In genomic region chr7:27166229-27166613, GRCm38 (mm10) we compare ENCODE assay signal across 8 mouse cellular contexts. TPM values are rescaled to one million over a fixed set of nuclear protein-coding genes. Genes with fewer than 3 reads are reported as not detected.
A peak's percentile ranks its signal among the peaks of the same experiment; 100 is the strongest.
DNase-seq lines count a peak whose midpoint lies in the region; ATAC-seq and TF ChIP-seq lines count a peak whose summit lies in the region.

No protein-coding gene starts in this region.

- no peaks in the 10 kb centered on the region for H3K9me3 ChIP-seq in forebrain, postnatal 0 days (ENCODE audit: low read length)

- peaks cover 40% of the 10 kb centered on the region for H3K4me1 ChIP-seq in cerebellum, adult 2 months (ENCODE audit: control insufficient read depth, insufficient read depth, low read length)
- H3K4me1 ChIP-seq in forebrain, postnatal 0 days (ENCODE audit: insufficient read depth): peaks cover 24% of the 10 kb centered on the region

- peak overlapping the region; percentile 92 for H3K9ac ChIP-seq in forebrain, postnatal 0 days

- no peak for TF ChIP-seq CTCF in Patski (IDR thresholded peaks at IDR 0.05)
- no peak for TF ChIP-seq CTCF in cerebellum, adult 2 months (IDR thresholded peaks at IDR 0.05; ENCODE audit: borderline replicate concordance, insufficient read depth, low read depth, low read length)
- no peak for TF ChIP-seq CTCF in forebrain, postnatal 0 days (IDR thresholded peaks at IDR 0.05; ENCODE audit: low read depth)

- H3K4me2 ChIP-seq in forebrain, postnatal 0 days (ENCODE audit: low read depth): peak overlapping the region; percentile 75

- 2% methylated on average over 41 of the region's 43 CpGs for WGBS in cerebellum, adult 2 months
- under 1% methylated on average over 27 of the region's 43 CpGs for WGBS in forebrain, postnatal 0 days

- CTCF ChIA-PET in Patski (lab: Charles Lee): no interaction called here

- POLR2A ChIA-PET in Patski (lab: Charles Lee): interaction anchor here (1.3 to 1.7 kb wide), 2 partner anchors 13 to 59 kb away, joined by 5 to 6 read pairs; no protein-coding TSS in a partner anchor

- peak; percentile 44 for ATAC-seq in Patski
- ATAC-seq in forebrain, postnatal 0 days: peak; percentile 69
- ATAC-seq in hematopoietic stem cell, adult 5-6 weeks (replicated peaks in 1 of 2; ENCODE audit: insufficient read depth in 1 of 2, low FRiP score in 2 of 2, low TSS enrichment in 1 of 2, low read depth in 1 of 2, poor library complexity in 2 of 2, severe bottlenecking in 2 of 2): peak; percentile 48 to 54

- in situ Hi-C loops in Patski (cut with MboI; ENCODE audit: low pct_unique_long_range_greater_than_20kb): no loop called here

- peaks cover 18% of the 10 kb centered on the region for H3K36me3 ChIP-seq in forebrain, postnatal 0 days (ENCODE audit: insufficient read depth)

- no peak for DNase-seq in Patski (ENCODE audit: low read depth, low spot score)
- peak in 1 of 2 experiments; percentile 80 for DNase-seq in cerebellum, adult 2 months
- DNase-seq in forebrain, postnatal 0 days: peak; percentile 87
- peak; percentile 77 to 80 for DNase-seq in layer of hippocampus, postnatal 14 days (ENCODE audit: low spot score in 2 of 2)
- DNase-seq in lung, postnatal 36 days: peak; percentile 91
- peak; percentile 79 for DNase-seq in right cerebral cortex, postnatal 14 days
- peak; percentile 71 to 84 for DNase-seq in urinary bladder, postnatal 36 days (ENCODE audit: low spot score in 2 of 2)

- peak overlapping the region; percentile 97 for H3K27ac ChIP-seq in cerebellum, adult 2 months (ENCODE audit: insufficient read depth, low read length)
- peak overlapping the region; percentile 97 for H3K27ac ChIP-seq in forebrain, postnatal 0 days (ENCODE audit: low read depth, low read length)

- peak overlapping the region; percentile 95 for H3K4me3 ChIP-seq in cerebellum, adult 2 months (replicated peaks; ENCODE audit: insufficient read depth, low read depth, low read length)
- H3K4me3 ChIP-seq in forebrain, postnatal 0 days (ENCODE audit: low read depth, low read length): peak overlapping the region; percentile 90

- TF ChIP-seq POLR2A in cerebellum, adult 2 months (IDR thresholded peaks at IDR 0.05; ENCODE audit: borderline replicate concordance, insufficient read depth, low read length): no peak

- H3K27me3 ChIP-seq in Patski: no peaks in the 10 kb centered on the region
- no peaks in the 10 kb centered on the region for H3K27me3 ChIP-seq in cerebellum, adult 2 months (ENCODE audit: control insufficient read depth, insufficient read depth, low read length)
- H3K27me3 ChIP-seq in forebrain, postnatal 0 days (ENCODE audit: insufficient read depth, low read length): no peaks in the 10 kb centered on the region

RNA-seq across cellular contexts. Expression of gene Egln2, which starts 0.4 kb away (rescaled TPM):
- polyA plus RNA-seq in Patski (2021): 51.6 TPM
- 115 and 120 TPM in 2 replicates for polyA plus RNA-seq in cerebellum, adult 2 months (2012; rRNA removed)
- total RNA-seq in forebrain, postnatal 0 days (2014; rRNA removed): 103 and 112 TPM in 2 replicates
- polyA plus RNA-seq in forebrain, postnatal 0 days (2015; fragmentation: Nextera tagmentation; extraction: Ambion mirVana): 85.6 and 88.3 TPM in 2 replicates
- 21.0 and 24.1 TPM in 2 replicates for total RNA-seq in hematopoietic stem cell, adult 5-6 weeks (2017)
- 10 to 100 TPM; 88.1 to 90.7 TPM for total RNA-seq in layer of hippocampus, postnatal 14 days (2021)

RNA-seq across cellular contexts. Expression of gene Rab4b, which starts 12.5 kb away (rescaled TPM):
- polyA plus RNA-seq in Patski (2021): 56.9 TPM
- 175 and 176 TPM in 2 replicates for polyA plus RNA-seq in cerebellum, adult 2 months (2012; rRNA removed)
- 66.8 and 71.6 TPM in 2 replicates for total RNA-seq in forebrain, postnatal 0 days (2014; rRNA removed)
- polyA plus RNA-seq in forebrain, postnatal 0 days (2015; fragmentation: Nextera tagmentation; extraction: Ambion mirVana): 125 and 138 TPM in 2 replicates
- 15.4 and 21.1 TPM in 2 replicates for total RNA-seq in hematopoietic stem cell, adult 5-6 weeks (2017)
- 10 to 100 TPM; 85.1 to 87.0 TPM for total RNA-seq in layer of hippocampus, postnatal 14 days (2021)

RNA-seq across cellular contexts. Expression of gene Cyp2t4, which starts 12.7 kb away (rescaled TPM):
- polyA plus RNA-seq in Patski (2021): 0.33 TPM
- polyA plus RNA-seq in cerebellum, adult 2 months (2012; rRNA removed): not detected in 2 replicates
- total RNA-seq in forebrain, postnatal 0 days (2014; rRNA removed): not detected in 2 replicates
- polyA plus RNA-seq in forebrain, postnatal 0 days (2015; fragmentation: Nextera tagmentation; extraction: Ambion mirVana): 0.13 and 0.34 TPM in 2 replicates
- total RNA-seq in hematopoietic stem cell, adult 5-6 weeks (2017): not detected in 2 replicates
- not detected for total RNA-seq in layer of hippocampus, postnatal 14 days (2021)

RNA-seq across cellular contexts. Expression of gene Gm21983, which starts 14.7 kb away (rescaled TPM):
- not detected for polyA plus RNA-seq in Patski (2021)
- polyA plus RNA-seq in cerebellum, adult 2 months (2012; rRNA removed): not detected in 2 replicates
- total RNA-seq in forebrain, postnatal 0 days (2014; rRNA removed): not detected in 2 replicates
- polyA plus RNA-seq in forebrain, postnatal 0 days (2015; fragmentation: Nextera tagmentation; extraction: Ambion mirVana): not detected in 2 replicates
- total RNA-seq in hematopoietic stem cell, adult 5-6 weeks (2017): not detected in 2 replicates
- not detected for total RNA-seq in layer of hippocampus, postnatal 14 days (2021)

RNA-seq across cellular contexts. Expression of gene Mia, which starts 14.7 kb away (rescaled TPM):
- polyA plus RNA-seq in Patski (2021): not detected
- polyA plus RNA-seq in cerebellum, adult 2 months (2012; rRNA removed): 11.2 and 16.9 TPM in 2 replicates
- total RNA-seq in forebrain, postnatal 0 days (2014; rRNA removed): 9.0 and 17.4 TPM in 2 replicates
- 22.5 and 32.8 TPM in 2 replicates for polyA plus RNA-seq in forebrain, postnatal 0 days (2015; fragmentation: Nextera tagmentation; extraction: Ambion mirVana)
- not detected in 2 replicates for total RNA-seq in hematopoietic stem cell, adult 5-6 weeks (2017)
- 10 to 100 TPM in 1 of 2 experiments, 1 to 10 TPM in 1; 5.6 to 15.8 TPM for total RNA-seq in layer of hippocampus, postnatal 14 days (2021)
